27 mouse cellular contexts compared by ENCODE assay signal in genomic region chr2:71418760-71419280, GRCm38 (mm10). TPM values are rescaled to one million over a fixed set of nuclear protein-coding genes. Genes with fewer than 3 reads are reported as not detected.
DNase-seq lines count a peak whose midpoint lies in the region; ATAC-seq and TF ChIP-seq lines count a peak whose summit lies in the region.
"Had no signal": no experiment of that assay in that cellular context is flagged by ENCODE, and none has a peak within 500 bp of the region (broad histone marks: within the 10 kb centered on the region; RNA-seq: fewer than 3 reads in every experiment).

No protein-coding gene starts in this region.

- TF ChIP-seq POLR2A in kidney, adult 2 months (IDR thresholded peaks at IDR 0.05; ENCODE audit: low read depth, low read length): no peak

- no peak for TF ChIP-seq CTCF in kidney, adult 2 months (conservative IDR thresholded peaks at IDR 0.05; ENCODE audit: insufficient read depth, insufficient read length, low read depth, low read length)

- 10% methylated on average over 3 of the region's 3 CpGs for whole genome bisulfite sequencing in forebrain, embryonic 12.5 days
- 32% methylated on average over 3 of the region's 3 CpGs for WGBS in forebrain, embryonic 10.5 days
- WGBS in forebrain, embryonic 14.5 days: 2% methylated on average over 3 of the region's 3 CpGs
- 6% methylated on average over 3 of the region's 3 CpGs for WGBS in forebrain, embryonic 16.5 days
- WGBS in kidney, adult 2 months: 69% methylated on average over 3 of the region's 3 CpGs

- no peak overlapping the region for H3K27ac ChIP-seq in forebrain, embryonic 12.5 days
- no peak overlapping the region for H3K27ac ChIP-seq in forebrain, embryonic 10.5 days
- no peak overlapping the region for H3K27ac ChIP-seq in forebrain, embryonic 14.5 days (ENCODE audit: low read depth, low read length)
- H3K27ac ChIP-seq in forebrain, embryonic 16.5 days (ENCODE audit: low read length): no peak overlapping the region
- no peak overlapping the region for H3K27ac ChIP-seq in kidney, adult 2 months (ENCODE audit: insufficient read depth, low read depth, low read length)
- H3K27ac ChIP-seq: embryonic facial prominence, embryonic 13.5 days; embryonic facial prominence, embryonic 15.5 days had no signal

- peaks cover 3% of the 10 kb centered on the region; the same call in 1 of the 2 replicates for H3K4me1 ChIP-seq in forebrain, embryonic 12.5 days
- H3K4me1 ChIP-seq in forebrain, embryonic 10.5 days: peaks cover 41% of the 10 kb centered on the region
- peaks cover 4% of the 10 kb centered on the region; the same call in 1 of the 2 replicates for H3K4me1 ChIP-seq in forebrain, embryonic 14.5 days (ENCODE audit: control insufficient read depth, insufficient read depth, low read length)
- H3K4me1 ChIP-seq in forebrain, embryonic 16.5 days (replicated peaks; ENCODE audit: control insufficient read depth, insufficient read depth, low read length): peaks cover 7% of the 10 kb centered on the region; the same call in 1 of the 2 replicates
- no peaks in the 10 kb centered on the region for H3K4me1 ChIP-seq in kidney, adult 2 months (ENCODE audit: control insufficient read depth, insufficient read depth, low read length)
- H3K4me1 ChIP-seq: embryonic facial prominence, embryonic 13.5 days; embryonic facial prominence, embryonic 15.5 days had no signal

- no peak overlapping the region for H3K4me2 ChIP-seq in forebrain, embryonic 12.5 days
- H3K4me2 ChIP-seq in forebrain, embryonic 14.5 days (ENCODE audit: low read length): no peak overlapping the region
- H3K4me2 ChIP-seq in forebrain, embryonic 16.5 days (ENCODE audit: low read length): no peak overlapping the region
- H3K4me2 ChIP-seq: embryonic facial prominence, embryonic 13.5 days; embryonic facial prominence, embryonic 15.5 days had no signal

- no peak overlapping the region for H3K4me3 ChIP-seq in forebrain, embryonic 12.5 days (replicated peaks)
- no peak overlapping the region for H3K4me3 ChIP-seq in forebrain, embryonic 10.5 days
- no peak overlapping the region for H3K4me3 ChIP-seq in forebrain, embryonic 14.5 days (ENCODE audit: low read depth, low read length)
- H3K4me3 ChIP-seq in forebrain, embryonic 16.5 days (replicated peaks; ENCODE audit: low read length): no peak overlapping the region
- no peak overlapping the region for H3K4me3 ChIP-seq in kidney, adult 2 months (ENCODE audit: insufficient read depth, low read depth, low read length)
- H3K4me3 ChIP-seq: embryonic facial prominence, embryonic 13.5 days; embryonic facial prominence, embryonic 15.5 days; erythroblast, embryonic 14.5 days had no signal

- peaks cover 16% of the 10 kb centered on the region for H3K36me3 ChIP-seq in forebrain, embryonic 12.5 days (replicated peaks)
- H3K36me3 ChIP-seq in forebrain, embryonic 10.5 days (replicated peaks): peaks cover 77% of the 10 kb centered on the region
- peaks cover 10% of the 10 kb centered on the region for H3K36me3 ChIP-seq in forebrain, embryonic 14.5 days (ENCODE audit: control insufficient read depth, insufficient read depth, low read length)
- peaks cover 2% of the 10 kb centered on the region; the same call in 1 of the 2 replicates for H3K36me3 ChIP-seq in forebrain, embryonic 16.5 days (ENCODE audit: control insufficient read depth, insufficient read depth)
- H3K36me3 ChIP-seq in kidney, adult 2 months (ENCODE audit: control insufficient read depth, insufficient read depth, low read length): no peaks in the 10 kb centered on the region

- peak; percentile 4 for DNase-seq in embryo, embryonic 10.5 days (ENCODE audit: low spot score)
- DNase-seq in embryo, embryonic 10 days (ENCODE audit: low spot score): no peak
- no peak for DNase-seq in forebrain, embryonic 10.5 days (ENCODE audit: extremely low spot score, low spot score)
- DNase-seq in forebrain, embryonic 14.5 days (ENCODE audit: low spot score): peak; percentile 80
- no peak for DNase-seq in kidney, adult 2 months
- DNase-seq in testis, postnatal 14 days (ENCODE audit: low spot score): no peak
- DNase-seq: adrenal gland, adult 8-10 months; adrenal gland, postnatal 14 days; adrenal gland, postnatal 36 days; B cell, adult 2 months; cerebellum, adult 11 months; cerebellum, adult 18-20 months; cerebellum, adult 8-10 months; cerebellum, adult 9-11 months; cerebellum, postnatal 14 days; cerebellum, postnatal 36 days; embryo, embryonic 11 days had no signal

- ATAC-seq in forebrain, embryonic 12.5 days (ENCODE audit: low FRiP score): peak; percentile 53
- ATAC-seq in forebrain, embryonic 14.5 days: peak; percentile 52
- ATAC-seq in forebrain, embryonic 16.5 days: peak; percentile 53
- ATAC-seq: activated CD4-positive, CD25-positive, alpha-beta regulatory T cell, adult 4 months; CD4-positive, CD25-positive, alpha-beta regulatory T cell, adult 4 months; Patski had no signal

- no peak overlapping the region for H3K9ac ChIP-seq in forebrain, embryonic 12.5 days
- H3K9ac ChIP-seq in forebrain, embryonic 14.5 days (ENCODE audit: low read length): no peak overlapping the region
- H3K9ac ChIP-seq in forebrain, embryonic 16.5 days (replicated peaks; ENCODE audit: low read depth, low read length): no peak overlapping the region
- H3K9ac ChIP-seq: embryonic facial prominence, embryonic 13.5 days; embryonic facial prominence, embryonic 15.5 days had no signal

- H3K27me3 ChIP-seq in forebrain, embryonic 12.5 days: peaks cover 12% of the 10 kb centered on the region; the same call in 1 of the 2 replicates
- peaks cover 49% of the 10 kb centered on the region for H3K27me3 ChIP-seq in forebrain, embryonic 10.5 days (ENCODE audit: poor library complexity, severe bottlenecking)
- no peaks in the 10 kb centered on the region for H3K27me3 ChIP-seq in forebrain, embryonic 14.5 days (replicated peaks; ENCODE audit: control insufficient read depth, insufficient read depth, low read length)
- H3K27me3 ChIP-seq in forebrain, embryonic 16.5 days (replicated peaks; ENCODE audit: control insufficient read depth, insufficient read depth, low read length): no peaks in the 10 kb centered on the region
- H3K27me3 ChIP-seq in kidney, adult 2 months (replicated peaks; ENCODE audit: control insufficient read depth, insufficient read depth, low read length): no peaks in the 10 kb centered on the region
- H3K27me3 ChIP-seq: CH12.LX; embryonic facial prominence, embryonic 13.5 days; embryonic facial prominence, embryonic 15.5 days; Patski had no signal

- no peaks in the 10 kb centered on the region for H3K9me3 ChIP-seq in forebrain, embryonic 12.5 days
- no peaks in the 10 kb centered on the region for H3K9me3 ChIP-seq in forebrain, embryonic 10.5 days
- H3K9me3 ChIP-seq in forebrain, embryonic 14.5 days (replicated peaks; ENCODE audit: control insufficient read depth, low read length): no peaks in the 10 kb centered on the region
- H3K9me3 ChIP-seq in forebrain, embryonic 16.5 days (ENCODE audit: control insufficient read depth, low read length): no peaks in the 10 kb centered on the region
- H3K9me3 ChIP-seq: embryonic facial prominence, embryonic 13.5 days; embryonic facial prominence, embryonic 15.5 days; G1E had no signal

RNA-seq across cellular contexts. Expression of gene Hat1, which starts 30.1 kb away (rescaled TPM):
- polyA plus RNA-seq in forebrain, embryonic 12.5 days (2016; fragmentation: Nextera tagmentation; extraction: Ambion mirVana): 176 and 178 TPM in 2 replicates
- 256 and 260 TPM in 2 replicates for polyA plus RNA-seq in forebrain, embryonic 10.5 days (2016; fragmentation: Nextera tagmentation; extraction: Ambion mirVana)
- 89.0 and 96.6 TPM in 2 replicates for polyA plus RNA-seq in forebrain, embryonic 14.5 days (2014; fragmentation: Nextera tagmentation; extraction: Ambion mirVana)
- 72.8 and 78.8 TPM in 2 replicates for polyA plus RNA-seq in forebrain, embryonic 16.5 days (2015; fragmentation: Nextera tagmentation; extraction: Ambion mirVana)
- polyA plus RNA-seq in kidney, adult 2 months (2012; rRNA removed): 4.7 and 7.7 TPM in 2 replicates

RNA-seq across cellular contexts. Expression of gene Metap1d, which starts 34.3 kb away (rescaled TPM):
- 41.2 and 42.9 TPM in 2 replicates for polyA plus RNA-seq in forebrain, embryonic 12.5 days (2016; fragmentation: Nextera tagmentation; extraction: Ambion mirVana)
- polyA plus RNA-seq in forebrain, embryonic 10.5 days (2016; fragmentation: Nextera tagmentation; extraction: Ambion mirVana): 26.7 and 27.9 TPM in 2 replicates
- polyA plus RNA-seq in forebrain, embryonic 14.5 days (2014; fragmentation: Nextera tagmentation; extraction: Ambion mirVana): 39.9 and 43.3 TPM in 2 replicates
- 42.0 and 46.3 TPM in 2 replicates for polyA plus RNA-seq in forebrain, embryonic 16.5 days (2015; fragmentation: Nextera tagmentation; extraction: Ambion mirVana)
- 33.6 and 34.6 TPM in 2 replicates for polyA plus RNA-seq in kidney, adult 2 months (2012; rRNA removed)

RNA-seq across cellular contexts. Expression of gene Slc25a12, which starts 51.3 kb away (rescaled TPM):
- 53.8 and 61.2 TPM in 2 replicates for polyA plus RNA-seq in forebrain, embryonic 12.5 days (2016; fragmentation: Nextera tagmentation; extraction: Ambion mirVana)
- 36.0 TPM in 2 replicates for polyA plus RNA-seq in forebrain, embryonic 10.5 days (2016; fragmentation: Nextera tagmentation; extraction: Ambion mirVana)
- polyA plus RNA-seq in forebrain, embryonic 14.5 days (2014; fragmentation: Nextera tagmentation; extraction: Ambion mirVana): 67.2 and 80.6 TPM in 2 replicates
- polyA plus RNA-seq in forebrain, embryonic 16.5 days (2015; fragmentation: Nextera tagmentation; extraction: Ambion mirVana): 79.6 and 86.7 TPM in 2 replicates
- 72.9 and 82.5 TPM in 2 replicates for polyA plus RNA-seq in kidney, adult 2 months (2012; rRNA removed)

Comparison
In these comparisons a context has a peak if more than half of its experiments do, and no peak if none do; other contexts are left out.
1. DNase-seq: peak in embryo, embryonic 10.5 days (single experiment) and forebrain, embryonic 14.5 days (single experiment); none in embryo, embryonic 10 days (single experiment), forebrain, embryonic 10.5 days (single experiment), kidney, adult 2 months (single experiment) and testis, postnatal 14 days (single experiment).
2. Peak in every context shown above with its lines, with median percentiles within 50 percentile points of each other: ATAC-seq.